Mouse (Mus musculus) CD4-positive, CD25-positive, alpha-beta regulatory T cell, adult 2 months (primary cell): ENCODE results near the gene Tada2a.

ENCODE experiments used
- DNase-seq: peaks from one replicate; pipeline ENCODE4 v3.0.0-alpha.2; 2012; ENCODE audit warnings: low read depth, low spot score

Tada2a gene

GRCm38 (mm10) chr11:84066071-84066481 lies 63.3 kb downstream of the Tada2a start:
- peak; percentile 59 for DNase-seq

GRCm38 (mm10) chr11:84063631-84064209 lies 65.7 kb downstream of the Tada2a start:
- no peak for DNase-seq

GRCm38 (mm10) chr11:84062805-84063204 lies 66.6 kb downstream of the Tada2a start:
- no peak for DNase-seq

- DNase-seq = no peak
These were observed 67.5 kb downstream of the Tada2a start for GRCm38 (mm10) chr11:84061881-84062280.

- no peak for DNase-seq
These were observed 68.8 kb downstream of the Tada2a start for GRCm38 (mm10) chr11:84060635-84061034.

GRCm38 (mm10) chr11:84059784-84060183 lies 69.6 kb downstream of the Tada2a start:
- no peak for DNase-seq

GRCm38 (mm10) chr11:84057418-84057817 lies 72.0 kb downstream of the Tada2a start:
- DNase-seq = no peak

- no peak for DNase-seq
These were observed 75.8 kb downstream of the Tada2a start for GRCm38 (mm10) chr11:84053524-84054163.

GRCm38 (mm10) chr11:84053055-84053454 lies 76.3 kb downstream of the Tada2a start:
- no peak for DNase-seq

GRCm38 (mm10) chr11:84048411-84048810 lies 81.0 kb downstream of the Tada2a start:
- DNase-seq = no peak

- no peak for DNase-seq
These were observed 82.1 kb downstream of the Tada2a start for GRCm38 (mm10) chr11:84047270-84047669.

- no peak for DNase-seq
These were observed 84.4 kb downstream of the Tada2a start for GRCm38 (mm10) chr11:84044988-84045387.

GRCm38 (mm10) chr11:84042808-84043762 lies 86.3 kb downstream of the Tada2a start:
- DNase-seq = peak; percentile 26

- DNase-seq = no peak
These were observed 88.8 kb downstream of the Tada2a start for GRCm38 (mm10) chr11:84040621-84041020.

GRCm38 (mm10) chr11:84033671-84034070 lies 95.7 kb downstream of the Tada2a start:
- DNase-seq = no peak

GRCm38 (mm10) chr11:84032559-84032958 lies 96.8 kb downstream of the Tada2a start:
- no peak for DNase-seq

- peak; percentile 67 for DNase-seq
These were observed 97.4 kb downstream of the Tada2a start for GRCm38 (mm10) chr11:84031971-84032370.
